Mouse (Mus musculus) ovary, adult 18-20 months (tissue): Measurements from ENCODE around the gene Polr2j.

Source experiments
- DNase-seq: peaks from one replicate; pipeline ENCODE4 v3.0.0; 2022; ENCODE audit warnings: low spot score, mixed read lengths

Polr2j gene

DNA sequence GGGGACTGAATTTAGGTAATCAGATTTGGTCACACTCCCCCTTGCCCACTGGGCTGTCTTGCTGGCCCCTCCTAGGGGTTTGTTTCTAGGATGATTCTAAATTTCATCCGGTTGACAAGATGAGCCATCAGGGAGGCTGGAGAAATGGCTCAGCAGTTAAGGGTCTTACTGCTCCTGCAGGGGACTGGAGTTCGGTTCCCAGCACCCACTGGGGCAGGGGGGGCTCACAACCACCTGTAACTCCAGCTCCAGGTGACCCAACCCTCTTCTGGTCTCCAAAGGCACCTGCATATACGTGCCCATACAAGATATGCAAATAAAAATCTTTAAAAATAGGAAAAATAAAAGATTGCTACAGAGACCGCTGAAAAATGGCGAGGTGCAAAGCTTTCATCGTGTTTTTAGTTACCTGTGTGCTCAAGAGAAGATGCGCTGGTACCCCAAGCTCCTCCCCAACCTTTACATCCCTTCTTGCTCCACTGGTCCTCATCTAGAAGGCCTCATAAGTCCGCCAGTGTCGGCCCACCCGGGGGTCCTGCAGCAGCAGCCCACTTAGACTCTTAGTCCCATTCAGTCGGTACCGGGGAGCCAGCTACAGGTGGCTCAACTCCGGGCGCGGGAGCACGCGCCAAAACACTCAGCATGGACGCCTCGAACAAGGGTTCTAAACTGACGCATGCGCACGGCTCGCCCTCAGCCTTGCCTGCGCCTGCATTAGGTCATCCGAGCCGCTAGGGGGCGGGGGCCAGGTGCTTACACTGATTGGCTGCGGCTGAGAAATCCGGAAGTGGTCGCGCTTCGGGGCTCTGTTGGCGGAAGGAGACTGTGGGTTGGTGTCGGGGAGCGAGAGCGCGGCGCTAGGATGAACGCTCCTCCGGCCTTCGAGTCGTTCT is at the start of gene Polr2j:
TSS of gene Polr2j (plus strand) at position 741 of the 893 bp plus-strand sequence.
- DNase-seq: peak; percentile 90

GRCm38 (mm10) chr5:136069411-136069810 is 47.0 kb upstream of the Polr2j start:
- no peak for DNase-seq

- no peak for DNase-seq
Observed at GRCm38 (mm10) chr5:136073051-136073450, 43.4 kb upstream of the Polr2j start.

GRCm38 (mm10) chr5:136073526-136073925 is 42.9 kb upstream of the Polr2j start:
- no peak for DNase-seq

- no peak for DNase-seq
Observed at GRCm38 (mm10) chr5:136075076-136075475, 41.4 kb upstream of the Polr2j start.

DNA sequence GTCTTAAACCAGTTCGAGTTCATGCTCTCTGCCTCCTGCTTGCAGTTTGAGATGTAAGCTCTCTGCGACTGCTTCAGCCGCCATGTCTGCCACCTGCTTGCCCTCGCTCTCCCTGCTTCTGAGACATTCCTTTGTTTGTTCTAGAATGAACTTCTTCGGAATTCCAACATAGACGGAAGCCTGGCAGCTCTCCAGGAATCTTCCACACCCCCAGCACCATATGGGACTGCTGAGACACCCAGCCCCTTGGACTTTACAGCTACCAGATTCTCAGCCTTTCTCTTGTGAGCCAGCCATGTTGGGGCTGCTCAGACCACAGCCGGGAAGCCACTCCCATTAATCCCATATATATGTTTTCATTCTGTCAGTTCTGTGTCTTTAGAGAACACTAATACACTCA is 40.1 kb upstream of the Polr2j start:
- no peak for DNase-seq

- DNase-seq: no peak
Observed at GRCm38 (mm10) chr5:136077001-136077550, 39.4 kb upstream of the Polr2j start.

GRCm38 (mm10) chr5:136078136-136078535 is 38.3 kb upstream of the Polr2j start:
- DNase-seq: no peak

- DNase-seq: no peak
Observed at GRCm38 (mm10) chr5:136082345-136082744, 34.1 kb upstream of the Polr2j start.

- peak; percentile 94 for DNase-seq
Observed at GRCm38 (mm10) chr5:136083669-136084107, 32.7 kb upstream of the Polr2j start, which contains the start of gene Rasa4. Rasa4 (plus strand) TSS chr5:136083916.

GRCm38 (mm10) chr5:136084144-136084881 is 32.1 kb upstream of the Polr2j start:
- DNase-seq: no peak

- peak; percentile 63 for DNase-seq
Observed at GRCm38 (mm10) chr5:136084891-136085651, 31.4 kb upstream of the Polr2j start.

DNA sequence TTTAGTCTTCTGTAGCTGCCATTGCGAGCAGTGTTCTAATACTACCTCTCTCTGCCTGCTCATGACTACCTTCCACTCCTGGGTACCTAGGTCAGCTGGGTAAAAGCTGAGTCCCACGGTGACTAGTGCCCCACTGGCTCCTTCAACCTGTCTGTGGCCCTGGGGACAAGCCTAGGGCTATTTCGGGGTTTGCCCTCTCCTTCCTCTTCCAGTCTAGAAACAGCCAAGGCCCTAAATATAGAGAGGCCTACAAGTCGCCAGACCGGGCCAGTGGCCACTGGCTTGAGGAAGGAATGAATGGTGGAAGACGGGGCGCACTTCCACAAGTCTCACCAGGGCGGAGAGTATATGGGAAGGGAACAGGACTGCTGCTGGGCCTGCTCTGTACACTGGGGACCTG is 30.1 kb upstream of the Polr2j start:
- no peak for DNase-seq

- no peak for DNase-seq
Observed at GRCm38 (mm10) chr5:136088821-136089575, 27.4 kb upstream of the Polr2j start.

GRCm38 (mm10) chr5:136091927-136092326 is 24.5 kb upstream of the Polr2j start:
- no peak for DNase-seq

DNA sequence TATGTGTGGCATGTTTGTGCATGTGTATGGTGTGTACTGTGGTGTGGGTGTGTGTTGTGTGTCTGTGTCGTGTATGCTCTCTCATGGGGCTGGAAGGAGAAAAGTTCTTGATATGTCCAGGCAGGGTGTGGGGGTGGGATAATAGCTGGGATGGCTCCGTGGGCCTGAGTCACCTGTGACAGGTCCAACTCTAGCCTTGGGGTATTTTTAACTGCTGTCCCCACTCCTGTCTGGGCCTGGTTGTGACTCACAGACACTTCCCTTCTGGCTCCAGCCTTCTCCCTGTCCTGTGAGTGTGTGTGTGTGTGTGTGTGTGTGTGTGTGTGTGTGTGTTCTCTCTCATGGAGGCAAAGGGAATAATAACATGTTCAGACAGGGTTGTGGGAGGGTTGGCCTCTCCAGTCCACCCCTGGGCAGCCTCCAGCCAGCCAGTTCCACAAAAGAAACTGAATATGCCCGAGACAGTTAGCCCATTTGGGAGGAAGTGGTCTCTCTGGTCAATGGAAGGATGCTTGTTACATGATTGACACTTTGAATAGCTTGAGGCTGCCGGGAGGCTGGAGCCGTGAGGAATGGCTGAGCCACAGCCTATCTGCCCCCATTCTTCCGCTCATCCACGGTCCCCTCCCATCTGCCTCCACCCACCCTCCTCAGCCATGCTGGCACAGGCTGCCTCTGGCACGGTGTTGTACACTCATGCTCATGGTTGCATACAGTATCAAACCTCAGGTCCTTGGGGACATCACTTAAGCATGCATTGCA is 22.0 kb upstream of the Polr2j start:
- no peak for DNase-seq

DNA sequence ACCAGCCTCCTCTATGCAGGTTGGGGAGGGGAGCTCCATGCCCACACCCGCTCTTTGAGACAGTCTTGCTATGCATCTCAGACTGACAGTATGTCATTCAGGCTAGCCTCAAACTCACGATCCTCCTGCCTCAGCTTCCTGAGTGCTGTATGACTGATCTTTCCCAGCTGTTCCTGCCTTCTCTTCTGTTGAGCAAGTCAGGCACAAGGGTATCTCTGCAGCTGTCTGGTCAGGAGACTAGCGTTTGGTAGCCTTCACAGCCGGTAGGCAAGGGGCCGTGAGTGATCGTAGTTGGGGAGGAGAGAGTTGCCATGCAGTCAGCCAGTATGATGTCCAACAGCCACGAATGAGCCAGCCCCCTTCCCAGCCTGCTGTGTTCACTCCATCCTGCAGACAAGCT is 21.3 kb upstream of the Polr2j start:
- DNase-seq: no peak

DNA sequence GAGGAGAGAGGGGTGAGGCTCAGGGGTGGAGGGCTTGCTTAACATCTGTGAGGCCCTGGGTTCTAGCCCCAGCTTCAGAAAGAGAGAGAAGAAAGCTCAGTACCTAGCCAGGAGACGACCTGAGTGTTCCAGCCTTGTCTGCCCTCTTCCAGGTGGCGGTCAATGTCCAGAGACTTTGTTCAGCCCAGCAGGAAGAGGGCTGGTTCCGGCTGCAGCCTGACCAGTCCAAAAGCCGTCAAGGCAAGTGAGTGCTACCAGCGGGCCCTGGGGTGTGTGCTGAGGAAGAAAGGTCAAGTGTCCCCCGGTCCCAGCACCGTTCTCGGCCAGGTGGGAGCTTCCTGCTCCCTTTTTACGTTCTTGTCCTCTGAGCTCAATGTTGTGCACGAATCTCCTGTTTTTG is 17.9 kb upstream of the Polr2j start:
- no peak for DNase-seq

DNA sequence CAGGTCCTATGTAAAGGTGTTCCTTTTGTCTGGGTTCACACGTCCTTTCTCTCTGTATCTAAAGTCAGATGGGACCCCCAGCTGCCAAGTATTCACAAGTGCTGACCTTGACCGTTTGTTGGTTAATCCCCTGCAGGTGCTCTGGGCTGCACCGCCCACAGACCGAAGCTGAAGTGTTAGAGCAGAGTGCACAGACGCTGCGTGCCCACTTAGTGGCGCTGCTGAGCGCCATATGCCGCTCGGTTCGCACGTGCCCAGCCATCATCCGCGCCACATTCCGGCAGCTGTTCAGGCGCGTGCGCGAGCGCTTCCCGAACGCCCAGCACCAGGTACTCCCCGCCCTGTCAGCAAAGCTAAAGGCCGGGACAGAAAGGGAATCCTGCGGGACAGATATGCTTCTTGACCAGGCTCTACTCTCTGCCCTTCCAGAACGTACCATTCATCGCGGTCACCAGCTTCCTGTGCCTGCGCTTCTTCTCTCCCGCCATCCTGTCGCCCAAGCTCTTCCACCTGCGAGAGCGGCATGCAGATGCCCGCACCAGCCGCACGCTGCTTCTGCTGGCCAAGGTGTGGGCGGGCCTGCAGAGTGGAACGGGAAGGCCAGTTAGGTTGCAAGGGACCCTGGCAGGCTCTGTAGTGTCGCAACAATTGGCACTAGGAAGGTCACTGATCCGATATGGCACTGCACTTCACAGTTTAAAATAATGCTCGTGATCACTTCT is 14.2 kb upstream of the Polr2j start:
- peak; percentile 16 for DNase-seq

- no peak for DNase-seq
Observed at GRCm38 (mm10) chr5:136104511-136104910, 11.9 kb upstream of the Polr2j start.
